Mouse (Mus musculus) spleen, adult 2 months (tissue): ENCODE measurements around the gene Dnal4.

ENCODE experiments used
- CTCF ChIP-seq: fragments of 200-500 bp; IDR thresholded peaks from 2 replicates; pipeline ENCODE4 v1.5.1; 2011; ENCODE audit warnings: mild to moderate bottlenecking, inconsistent platforms; ENCODE audit not compliant: insufficient read depth, insufficient read length, insufficient replicate concordance; ENCODE audit errors: extremely low read depth
- POLR2A ChIP-seq: fragments of 200-500 bp; IDR thresholded peaks from 2 replicates; pipeline ENCODE4 v1.6.1; 2011; ENCODE audit warnings: low read depth, low read length, inconsistent platforms

DNA sequence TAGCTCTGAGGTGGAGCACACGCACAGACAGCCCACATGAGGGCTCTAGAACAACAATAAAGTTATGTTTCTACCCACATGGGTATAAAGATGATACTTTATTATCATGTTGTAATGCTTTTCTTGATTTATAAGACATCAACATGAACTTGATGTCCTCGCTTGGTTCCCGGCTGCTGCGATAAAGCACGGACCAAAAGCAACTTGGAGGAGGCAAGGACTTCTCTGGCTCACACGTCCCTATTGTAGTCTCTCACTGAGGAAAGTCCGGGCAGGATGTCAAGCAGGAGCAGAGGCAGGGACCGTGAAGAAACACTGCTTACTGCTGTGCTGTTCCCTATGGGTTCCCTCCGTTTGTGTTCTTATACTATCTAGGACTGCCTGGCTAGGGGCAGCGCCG is 33.6 kb downstream of the Dnal4 start:
- TF ChIP-seq CTCF = no peak
- no peak for TF ChIP-seq POLR2A
